Mouse (Mus musculus): Measurements from ENCODE around the gene Sash1. TPM values are rescaled to one million over a fixed set of nuclear protein-coding genes. Genes with fewer than 3 reads are reported as not detected.

Gene Sash1
- polyA plus RNA-seq, 1 experiment from 2014 or later = 5.0 TPM

DNA sequence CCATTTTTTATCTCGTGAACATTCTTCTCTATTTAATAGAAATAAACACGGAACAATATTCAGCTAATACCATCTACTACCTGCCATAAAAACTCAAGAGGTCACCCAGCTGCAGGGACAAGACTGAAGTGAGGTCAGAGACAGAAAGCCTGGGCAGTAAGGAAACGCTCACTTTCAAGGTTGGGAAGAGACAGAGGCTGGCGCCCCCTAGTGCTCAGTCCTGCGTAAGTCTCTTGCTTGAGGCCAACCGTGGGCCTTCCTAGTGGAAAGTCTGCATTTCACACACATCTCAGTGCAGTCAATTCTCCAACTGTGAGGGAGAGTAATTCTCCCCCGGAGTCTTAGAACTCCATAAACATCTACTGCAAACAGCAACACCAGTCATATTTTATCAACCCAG, 90.5 kb downstream of the Sash1 start:
- Histone ChIP-seq H3K4me3 (ENCODE audit: control insufficient read depth in 1 of 2, insufficient read depth in 1 of 2, low read depth in 1 of 2, low read length in 2 of 2) (no peak overlapping the region), H3K27me3 (ENCODE audit: control insufficient read depth, insufficient read depth, low read length) (no peaks in the 10 kb centered on the region), H3K4me2 (ENCODE audit: low read length) (no peak overlapping the region), H3K4me1 (ENCODE audit: control insufficient read depth in 2 of 2, insufficient read depth in 2 of 2, low read length in 2 of 2) (no peaks in the 10 kb centered on the region), H3K27ac (replicated peaks in 1 of 2; ENCODE audit: control insufficient read depth in 1 of 2, insufficient read depth in 1 of 2, low read depth in 2 of 2, low read length in 2 of 2) (no peak overlapping the region), H3K9ac (ENCODE audit: low read length) (no peak overlapping the region), H3K9me3 (ENCODE audit: control insufficient read depth, low read length) (no peaks in the 10 kb centered on the region), H3K36me3 (ENCODE audit: control insufficient read depth, insufficient read depth, low read length) (no peaks in the 10 kb centered on the region)
- 41% methylated on average over 7 of the region's 7 CpGs for WGBS
- no peak for ATAC-seq (ENCODE audit: insufficient number of reproducible peaks, insufficient read depth, low FRiP score, low read depth)

DNA sequence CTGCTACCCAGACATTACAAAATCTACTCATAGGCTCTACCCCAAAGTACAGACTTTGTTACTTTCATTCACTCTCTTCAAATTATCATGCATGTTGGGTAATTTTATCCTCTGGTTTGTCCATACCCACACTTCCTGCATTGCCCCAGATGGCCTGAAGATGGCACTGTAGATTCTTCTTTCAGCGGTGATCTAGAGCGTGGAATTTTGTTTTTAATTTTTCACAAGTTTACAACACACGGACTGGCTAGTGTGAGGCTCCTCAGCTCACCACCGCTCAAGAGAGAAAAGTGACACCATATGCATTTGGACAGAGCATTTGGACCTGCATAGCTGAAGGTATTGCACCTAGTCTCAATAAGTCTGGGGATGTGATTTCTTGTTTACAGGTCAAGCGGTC, 93.5 kb downstream of the Sash1 start:
- no peaks in the 10 kb centered on the region; the same call in 1 of the 2 replicates for H3K36me3 ChIP-seq (ENCODE audit: control insufficient read depth, insufficient read depth, low read length)
- H3K9me3 ChIP-seq (ENCODE audit: control insufficient read depth, low read length) = no peaks in the 10 kb centered on the region
- no peak overlapping the region for H3K9ac ChIP-seq (ENCODE audit: low read length)
- H3K4me1 ChIP-seq (ENCODE audit: control insufficient read depth in 2 of 2, insufficient read depth in 2 of 2, low read length in 2 of 2) = no peaks in the 10 kb centered on the region; a peak in 1 of 4 replicates
- H3K27ac ChIP-seq (replicated peaks in 1 of 2; ENCODE audit: control insufficient read depth in 1 of 2, insufficient read depth in 1 of 2, low read depth in 2 of 2, low read length in 2 of 2) = no peak overlapping the region
- H3K27me3 ChIP-seq (ENCODE audit: control insufficient read depth, insufficient read depth, low read length) = no peaks in the 10 kb centered on the region
- H3K4me3 ChIP-seq (ENCODE audit: control insufficient read depth in 1 of 2, insufficient read depth in 1 of 2, low read depth in 1 of 2, low read length in 2 of 2) = no peak overlapping the region
- WGBS = 65% methylated on average over 5 of the region's 5 CpGs
- ATAC-seq (ENCODE audit: insufficient number of reproducible peaks, insufficient read depth, low FRiP score, low read depth) = no peak
- no peak overlapping the region for H3K4me2 ChIP-seq (ENCODE audit: low read length)

DNA sequence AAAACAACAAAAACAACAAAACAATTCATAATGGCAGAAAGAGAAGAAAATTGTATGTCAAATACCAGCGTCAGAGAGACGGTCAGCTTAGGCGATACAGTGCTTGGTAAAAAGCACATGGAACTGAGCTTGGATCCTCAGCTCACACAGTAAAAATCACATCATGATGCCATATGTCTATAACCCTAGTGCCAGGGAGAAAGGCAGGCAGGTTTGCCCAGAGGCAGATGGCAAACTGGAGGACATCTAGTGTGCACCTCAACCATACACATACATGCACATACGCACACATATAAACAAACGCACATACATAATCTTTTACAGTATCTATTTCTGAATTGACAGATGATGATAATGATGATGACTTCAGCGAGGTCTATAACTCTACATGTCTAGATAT, 96.8 kb downstream of the Sash1 start:
- H3K9me3 ChIP-seq (ENCODE audit: control insufficient read depth, low read length) = no peaks in the 10 kb centered on the region
- no peak for ATAC-seq (ENCODE audit: insufficient number of reproducible peaks, insufficient read depth, low FRiP score, low read depth)

DNA sequence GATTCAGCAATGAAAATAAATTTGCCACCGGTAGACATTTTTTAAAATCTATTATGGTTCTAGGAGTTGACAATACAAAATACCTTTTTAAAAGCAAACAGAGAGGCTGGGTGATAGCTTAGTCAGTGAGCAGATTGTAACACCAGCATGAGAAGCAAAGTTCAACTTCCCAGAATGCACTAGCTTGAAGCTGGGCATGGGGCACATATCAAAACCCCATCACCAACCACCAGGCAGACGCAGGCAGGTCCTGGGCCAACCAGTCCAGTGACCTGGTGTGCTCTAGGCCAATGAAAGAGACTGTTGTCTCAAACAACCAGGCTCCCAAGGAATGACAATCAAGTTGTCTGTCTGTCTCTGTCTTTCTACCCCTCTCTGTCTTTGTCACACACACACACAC, 98.6 kb downstream of the Sash1 start:
- Histone ChIP-seq H3K4me1 (ENCODE audit: control insufficient read depth in 2 of 2, insufficient read depth in 2 of 2, low read length in 2 of 2) (peaks cover 0 to 2% of the 10 kb centered on the region in 2 experiments; a peak in 2 of 4 replicates), H3K4me3 (ENCODE audit: control insufficient read depth in 1 of 2, insufficient read depth in 1 of 2, low read depth in 1 of 2, low read length in 2 of 2) (no peak overlapping the region), H3K9me3 (ENCODE audit: control insufficient read depth, low read length) (no peaks in the 10 kb centered on the region), H3K27me3 (ENCODE audit: control insufficient read depth, insufficient read depth, low read length) (no peaks in the 10 kb centered on the region), H3K27ac (replicated peaks in 1 of 2; ENCODE audit: control insufficient read depth in 1 of 2, insufficient read depth in 1 of 2, low read depth in 2 of 2, low read length in 2 of 2) (no peak overlapping the region), H3K4me2 (ENCODE audit: low read length) (no peak overlapping the region), H3K9ac (ENCODE audit: low read length) (no peak overlapping the region), H3K36me3 (ENCODE audit: control insufficient read depth, insufficient read depth, low read length) (peaks cover 30% of the 10 kb centered on the region)
- 76% methylated on average over 2 of the region's 2 CpGs for WGBS
- ATAC-seq (ENCODE audit: insufficient number of reproducible peaks, insufficient read depth, low FRiP score, low read depth) = no peak

More for the DNA sequence above, 96.8 kb downstream of the Sash1 start:
- H3K27me3 ChIP-seq (ENCODE audit: control insufficient read depth, insufficient read depth, low read length) = no peaks in the 10 kb centered on the region
- H3K4me3 ChIP-seq (ENCODE audit: control insufficient read depth in 1 of 2, insufficient read depth in 1 of 2, low read depth in 1 of 2, low read length in 2 of 2) = no peak overlapping the region
- H3K4me2 ChIP-seq (ENCODE audit: low read length) = no peak overlapping the region
- peaks cover 15% of the 10 kb centered on the region for H3K36me3 ChIP-seq (ENCODE audit: control insufficient read depth, insufficient read depth, low read length)
- WGBS = 92% methylated on average over 6 of the region's 6 CpGs
- no peak overlapping the region for H3K27ac ChIP-seq (replicated peaks in 1 of 2; ENCODE audit: control insufficient read depth in 1 of 2, insufficient read depth in 1 of 2, low read depth in 2 of 2, low read length in 2 of 2)
- H3K9ac ChIP-seq (ENCODE audit: low read length) = no peak overlapping the region
- peaks cover 0 to 2% of the 10 kb centered on the region in 2 experiments; a peak in 2 of 4 replicates for H3K4me1 ChIP-seq (ENCODE audit: control insufficient read depth in 2 of 2, insufficient read depth in 2 of 2, low read length in 2 of 2)

DNA sequence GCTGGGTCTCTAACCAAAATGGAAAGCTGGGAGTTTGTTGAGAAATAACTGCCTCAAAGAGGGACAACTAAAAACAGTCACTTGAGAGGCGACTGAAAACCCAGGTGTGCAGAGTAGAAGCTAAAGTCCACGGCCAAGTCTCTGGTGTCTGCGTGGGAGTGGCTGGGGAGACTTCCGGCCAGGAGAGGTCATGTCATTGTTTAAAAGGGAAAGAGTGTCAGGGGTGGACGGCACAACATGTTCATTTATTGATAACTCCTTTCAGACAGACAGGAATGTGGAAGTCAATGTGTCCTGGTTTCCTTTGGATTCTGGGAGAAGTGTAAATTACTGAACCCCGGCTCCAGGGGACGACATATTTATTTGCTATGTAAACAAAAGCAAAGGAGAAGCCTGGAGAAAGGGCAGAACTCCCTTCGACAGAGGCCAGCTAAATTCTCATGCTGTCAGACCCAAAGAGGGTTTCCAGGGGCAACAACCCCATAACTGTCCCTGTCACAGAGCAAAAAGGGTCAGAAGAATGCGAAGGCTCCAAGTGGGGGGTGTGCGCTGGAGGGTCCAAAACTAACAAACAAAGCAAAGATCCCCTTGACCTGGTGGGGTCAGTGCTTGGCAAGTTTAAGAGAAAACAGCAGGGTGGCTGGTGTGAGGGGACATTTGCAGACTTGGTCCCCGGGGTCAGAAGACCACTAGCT, 100.3 kb downstream of the Sash1 start:
- WGBS = 53% methylated on average over 11 of the region's 11 CpGs
- Histone ChIP-seq H3K4me3 (ENCODE audit: control insufficient read depth in 1 of 2, insufficient read depth in 1 of 2, low read depth in 1 of 2, low read length in 2 of 2) (no peak overlapping the region), H3K27ac (replicated peaks in 1 of 2; ENCODE audit: control insufficient read depth in 1 of 2, insufficient read depth in 1 of 2, low read depth in 2 of 2, low read length in 2 of 2) (no peak overlapping the region), H3K9me3 (ENCODE audit: control insufficient read depth, low read length) (no peaks in the 10 kb centered on the region), H3K9ac (ENCODE audit: low read length) (no peak overlapping the region), H3K36me3 (ENCODE audit: control insufficient read depth, insufficient read depth, low read length) (peaks cover 30% of the 10 kb centered on the region), H3K4me2 (ENCODE audit: low read length) (no peak overlapping the region), H3K4me1 (ENCODE audit: control insufficient read depth in 2 of 2, insufficient read depth in 2 of 2, low read length in 2 of 2) (peaks cover 0 to 2% of the 10 kb centered on the region in 2 experiments; a peak in 2 of 4 replicates), H3K27me3 (ENCODE audit: control insufficient read depth, insufficient read depth, low read length) (no peaks in the 10 kb centered on the region)
- no peak for ATAC-seq (ENCODE audit: insufficient number of reproducible peaks, insufficient read depth, low FRiP score, low read depth)

DNA sequence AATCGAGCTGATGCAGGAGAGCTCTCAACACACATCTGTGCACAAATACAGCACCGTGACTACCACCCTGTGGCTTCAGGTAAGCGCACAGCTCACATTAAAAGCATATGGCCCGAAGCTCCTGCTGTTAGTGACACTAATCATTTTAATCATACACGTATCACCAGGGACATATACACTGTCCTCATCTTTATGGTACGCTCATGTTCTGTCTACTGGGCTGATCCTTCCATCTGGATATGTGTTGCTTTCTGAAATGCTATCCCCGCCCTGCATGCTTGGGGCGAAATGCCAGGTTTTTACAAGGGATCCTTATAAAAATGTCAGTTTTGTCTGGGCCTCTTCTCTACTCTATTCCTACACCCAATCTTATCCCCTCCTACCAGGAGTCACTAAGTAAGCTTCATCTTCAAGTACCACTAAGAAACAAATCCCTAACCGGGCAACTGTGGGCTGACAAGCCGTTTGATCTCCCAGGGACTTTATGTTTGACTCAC, 103.9 kb downstream of the Sash1 start:
- Histone ChIP-seq H3K36me3 (ENCODE audit: control insufficient read depth, insufficient read depth, low read length) (peaks cover 38% of the 10 kb centered on the region), H3K27ac (replicated peaks in 1 of 2; ENCODE audit: control insufficient read depth in 1 of 2, insufficient read depth in 1 of 2, low read depth in 2 of 2, low read length in 2 of 2) (no peak overlapping the region), H3K27me3 (ENCODE audit: control insufficient read depth, insufficient read depth, low read length) (no peaks in the 10 kb centered on the region), H3K4me2 (ENCODE audit: low read length) (no peak overlapping the region), H3K4me3 (ENCODE audit: control insufficient read depth in 1 of 2, insufficient read depth in 1 of 2, low read depth in 1 of 2, low read length in 2 of 2) (no peak overlapping the region), H3K4me1 (ENCODE audit: control insufficient read depth in 2 of 2, insufficient read depth in 2 of 2, low read length in 2 of 2) (peaks cover 0 to 2% of the 10 kb centered on the region in 2 experiments; a peak in 2 of 4 replicates), H3K9me3 (ENCODE audit: control insufficient read depth, low read length) (no peaks in the 10 kb centered on the region), H3K9ac (ENCODE audit: low read length) (no peak overlapping the region)
- ATAC-seq (ENCODE audit: insufficient number of reproducible peaks, insufficient read depth, low FRiP score, low read depth) = no peak
- WGBS = 83% methylated on average over 10 of the region's 10 CpGs

DNA sequence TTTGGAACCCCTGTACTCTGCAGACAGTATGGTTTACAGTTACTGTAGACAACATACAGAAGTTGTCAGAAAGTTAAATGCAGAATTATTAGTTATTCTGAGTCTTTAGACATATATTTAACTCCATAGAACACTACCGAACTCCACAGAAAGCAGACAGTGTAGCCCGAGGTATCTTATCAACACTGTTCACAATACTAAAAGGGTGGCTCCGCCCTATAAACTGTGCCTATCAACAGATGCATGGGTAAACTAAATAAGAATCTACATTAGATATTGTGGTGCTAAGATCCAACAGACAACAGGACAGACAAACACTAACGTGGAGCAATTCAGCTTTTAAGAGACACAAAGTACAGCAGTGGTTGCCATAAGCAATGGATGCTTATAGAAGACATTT, 106.0 kb downstream of the Sash1 start:
- H3K4me3 ChIP-seq (ENCODE audit: control insufficient read depth in 1 of 2, insufficient read depth in 1 of 2, low read depth in 1 of 2, low read length in 2 of 2) = no peak overlapping the region
- H3K27ac ChIP-seq (replicated peaks in 1 of 2; ENCODE audit: control insufficient read depth in 1 of 2, insufficient read depth in 1 of 2, low read depth in 2 of 2, low read length in 2 of 2) = no peak overlapping the region
- no peaks in the 10 kb centered on the region for H3K9me3 ChIP-seq (ENCODE audit: control insufficient read depth, low read length)
- H3K4me1 ChIP-seq (ENCODE audit: control insufficient read depth in 2 of 2, insufficient read depth in 2 of 2, low read length in 2 of 2) = peaks cover 0 to 2% of the 10 kb centered on the region in 2 experiments; a peak in 1 of 4 replicates
- H3K36me3 ChIP-seq (ENCODE audit: control insufficient read depth, insufficient read depth, low read length) = peaks cover 33% of the 10 kb centered on the region
- H3K4me2 ChIP-seq (ENCODE audit: low read length) = no peak overlapping the region
- ATAC-seq (ENCODE audit: insufficient number of reproducible peaks, insufficient read depth, low FRiP score, low read depth) = no peak
- H3K9ac ChIP-seq (ENCODE audit: low read length) = no peak overlapping the region
- H3K27me3 ChIP-seq (ENCODE audit: control insufficient read depth, insufficient read depth, low read length) = no peaks in the 10 kb centered on the region
- 75% methylated on average over 4 of the region's 4 CpGs for WGBS

All from heart, embryonic 14.5 days (tissue).